In genomic region chr13:60528819-60529218, GRCm38 (mm10) we compare ENCODE assay signal across 15 mouse cellular contexts.
DNase-seq lines count a peak whose midpoint lies in the region; ATAC-seq lines count a peak whose summit lies in the region.
"Had no signal": no experiment of that assay in that cellular context is flagged by ENCODE, and none has a peak within 500 bp of the region (broad histone marks: within the 10 kb centered on the region; RNA-seq: fewer than 3 reads in every experiment).

No protein-coding gene starts in this region.

- peak; percentile 10 for ATAC-seq in forebrain, embryonic 11.5 days (replicated peaks; ENCODE audit: low FRiP score)
- peak; percentile 13; the same call in 1 of the 2 replicates for ATAC-seq in hindbrain, embryonic 11.5 days (ENCODE audit: low FRiP score)
- peak; percentile 54 for ATAC-seq in kidney, embryonic 14.5 days (ENCODE audit: low FRiP score, low TSS enrichment)
- peak; percentile 29; the same call in 1 of the 2 replicates for ATAC-seq in liver, embryonic 11.5 days (replicated peaks; ENCODE audit: low FRiP score)
- ATAC-seq: inflammation-experienced regulatory T-cells, adult 6 months had no signal

- peak overlapping the region; percentile 66 for H3K27ac ChIP-seq in forebrain, embryonic 11.5 days (ENCODE audit: low read depth, low read length)
- peak overlapping the region; percentile 58; the same call in 1 of the 2 replicates for H3K27ac ChIP-seq in hindbrain, embryonic 11.5 days (ENCODE audit: low read depth, low read length)
- peak overlapping the region; percentile 62; the same call in 1 of the 2 replicates for H3K27ac ChIP-seq in kidney, embryonic 14.5 days (ENCODE audit: low read depth, low read length)
- H3K27ac ChIP-seq in liver, embryonic 11.5 days (ENCODE audit: low read depth, low read length), result no peak overlapping the region
- H3K27ac ChIP-seq: embryonic facial prominence, embryonic 13.5 days; heart, embryonic 13.5 days; left cerebral cortex, adult 2 months had no signal

- H3K4me3 ChIP-seq in forebrain, embryonic 11.5 days (ENCODE audit: low read depth, low read length), result no peak overlapping the region
- no peak overlapping the region for H3K4me3 ChIP-seq in hindbrain, embryonic 11.5 days (ENCODE audit: low read depth, low read length)
- H3K4me3 ChIP-seq in kidney, embryonic 14.5 days (ENCODE audit: low read length), result no peak overlapping the region
- no peak overlapping the region for H3K4me3 ChIP-seq in liver, embryonic 11.5 days (ENCODE audit: low read depth, low read length)
- H3K4me3 ChIP-seq: embryonic facial prominence, embryonic 13.5 days; heart, embryonic 13.5 days; left cerebral cortex, adult 2 months had no signal

- no peak for DNase-seq in forebrain, embryonic 11.5 days (ENCODE audit: low spot score)
- DNase-seq in hindbrain, embryonic 11.5 days (ENCODE audit: low spot score), result no peak
- DNase-seq in liver, embryonic 11.5 days (ENCODE audit: low spot score), result no peak
- no peak for DNase-seq in gastrocnemius, postnatal 10 days
- no peak for DNase-seq in right cerebral cortex, adult 18-20 months
- DNase-seq in layer of hippocampus, adult 8-10 months (ENCODE audit: low spot score in 2 of 2), result no peak
- no peak for DNase-seq in spleen, postnatal 10 days (ENCODE audit: low spot score in 2 of 2)
- DNase-seq: cerebellum, postnatal 25 days; lung, adult 2 months; right cerebral cortex, postnatal 14 days had no signal

- no peaks in the 10 kb centered on the region for H3K36me3 ChIP-seq in forebrain, embryonic 11.5 days (ENCODE audit: control insufficient read depth, insufficient read depth, low read length)
- no peaks in the 10 kb centered on the region for H3K36me3 ChIP-seq in hindbrain, embryonic 11.5 days (ENCODE audit: control insufficient read depth, insufficient read depth, low read length)
- H3K36me3 ChIP-seq in kidney, embryonic 14.5 days (ENCODE audit: control insufficient read depth, insufficient read depth, low read length), result no peaks in the 10 kb centered on the region
- no peaks in the 10 kb centered on the region for H3K36me3 ChIP-seq in liver, embryonic 11.5 days (ENCODE audit: control insufficient read depth, insufficient read depth, low read length)
- H3K36me3 ChIP-seq: embryonic facial prominence, embryonic 13.5 days; heart, embryonic 13.5 days had no signal

- no peak overlapping the region for H3K9ac ChIP-seq in forebrain, embryonic 11.5 days (ENCODE audit: low read length)
- H3K9ac ChIP-seq in hindbrain, embryonic 11.5 days (ENCODE audit: low read depth, low read length), result no peak overlapping the region
- H3K9ac ChIP-seq in kidney, embryonic 14.5 days (ENCODE audit: low read depth, low read length), result no peak overlapping the region
- no peak overlapping the region for H3K9ac ChIP-seq in liver, embryonic 11.5 days (ENCODE audit: low read depth, low read length)
- H3K9ac ChIP-seq: embryonic facial prominence, embryonic 13.5 days; heart, embryonic 13.5 days had no signal

- 50% methylated on average over 1 of the region's 1 CpGs for WGBS in forebrain, embryonic 11.5 days
- 69% methylated on average over 1 of the region's 1 CpGs for WGBS in hindbrain, embryonic 11.5 days
- WGBS in kidney, embryonic 14.5 days, result 17% methylated on average over 1 of the region's 1 CpGs
- 46% methylated on average over 1 of the region's 1 CpGs for WGBS in liver, embryonic 11.5 days

- no peaks in the 10 kb centered on the region for H3K27me3 ChIP-seq in forebrain, embryonic 11.5 days (ENCODE audit: control insufficient read depth, insufficient read depth, low read length)
- no peaks in the 10 kb centered on the region for H3K27me3 ChIP-seq in hindbrain, embryonic 11.5 days (ENCODE audit: control insufficient read depth, insufficient read depth, low read length)
- no peaks in the 10 kb centered on the region for H3K27me3 ChIP-seq in kidney, embryonic 14.5 days (ENCODE audit: control insufficient read depth, insufficient read depth, low read length)
- no peaks in the 10 kb centered on the region for H3K27me3 ChIP-seq in liver, embryonic 11.5 days (replicated peaks; ENCODE audit: control insufficient read depth, insufficient read depth, low read length)
- H3K27me3 ChIP-seq: embryonic facial prominence, embryonic 13.5 days; heart, embryonic 13.5 days had no signal

- H3K4me1 ChIP-seq in forebrain, embryonic 11.5 days (replicated peaks; ENCODE audit: control insufficient read depth, insufficient read depth, low read length), result peaks cover 6% of the 10 kb centered on the region; the same call in 1 of the 2 replicates
- H3K4me1 ChIP-seq in hindbrain, embryonic 11.5 days (replicated peaks; ENCODE audit: control insufficient read depth, insufficient read depth, low read length), result no peaks in the 10 kb centered on the region
- H3K4me1 ChIP-seq in kidney, embryonic 14.5 days (ENCODE audit: control insufficient read depth, insufficient read depth, low read length), result 0 out of 2 replicates have a peak, but pooled peaks cover 9% of the 10 kb centered on the region
- H3K4me1 ChIP-seq in liver, embryonic 11.5 days (replicated peaks; ENCODE audit: control insufficient read depth, insufficient read depth, low read length), result no peaks in the 10 kb centered on the region

- H3K9me3 ChIP-seq in forebrain, embryonic 11.5 days (ENCODE audit: control insufficient read depth, low read length), result no peaks in the 10 kb centered on the region
- H3K9me3 ChIP-seq in hindbrain, embryonic 11.5 days (ENCODE audit: control insufficient read depth, low read length), result no peaks in the 10 kb centered on the region
- H3K9me3 ChIP-seq in kidney, embryonic 14.5 days (ENCODE audit: control insufficient read depth, low read length), result no peaks in the 10 kb centered on the region
- no peaks in the 10 kb centered on the region for H3K9me3 ChIP-seq in liver, embryonic 11.5 days (ENCODE audit: control insufficient read depth, low read length)
- H3K9me3 ChIP-seq: embryonic facial prominence, embryonic 13.5 days; heart, embryonic 13.5 days had no signal

- H3K4me2 ChIP-seq in forebrain, embryonic 11.5 days (ENCODE audit: low read depth, low read length, severe bottlenecking), result no peak overlapping the region
- no peak overlapping the region for H3K4me2 ChIP-seq in hindbrain, embryonic 11.5 days (replicated peaks; ENCODE audit: low read depth, low read length)
- H3K4me2 ChIP-seq in kidney, embryonic 14.5 days (replicated peaks; ENCODE audit: low read depth, low read length), result no peak overlapping the region
- H3K4me2 ChIP-seq in liver, embryonic 11.5 days, result no peak overlapping the region
- H3K4me2 ChIP-seq: embryonic facial prominence, embryonic 13.5 days; heart, embryonic 13.5 days had no signal
